Mouse (Mus musculus): ENCODE measurements around the gene Mast4. TPM values are rescaled to one million over a fixed set of nuclear protein-coding genes. Genes with fewer than 3 reads are reported as not detected.

Mast4 gene
- polyA plus RNA-seq, 1 experiment from 2014 or later = 31.0 TPM

DNA sequence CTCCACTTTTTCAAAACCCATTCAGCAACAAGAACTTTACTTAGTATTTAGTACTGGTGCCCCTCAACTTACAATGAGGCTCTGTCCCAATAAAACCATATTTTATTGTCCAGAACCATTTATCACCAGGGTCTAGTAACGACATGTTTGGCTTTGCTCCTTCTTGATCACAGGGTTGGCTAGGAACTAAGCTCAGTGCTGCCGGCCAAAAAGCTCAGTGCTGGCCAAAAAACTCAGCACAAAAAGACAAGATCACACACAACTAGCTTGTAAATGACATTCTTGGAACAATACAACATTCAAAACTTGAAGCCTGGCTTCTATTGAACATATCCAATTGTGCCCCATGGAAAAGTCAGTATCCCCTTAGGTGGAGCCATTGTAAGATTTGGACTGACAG lies 386.8 kb downstream of the Mast4 start:
- H3K9me3 ChIP-seq (ENCODE audit: control insufficient read depth, low read length) = no peaks in the 10 kb centered on the region
- no peaks in the 10 kb centered on the region for H3K4me1 ChIP-seq (ENCODE audit: control insufficient read depth, insufficient read depth, low read length)
- no peak for ATAC-seq (ENCODE audit: low FRiP score, low TSS enrichment)
- H3K27me3 ChIP-seq (ENCODE audit: control insufficient read depth, insufficient read depth, low read length) = no peaks in the 10 kb centered on the region
- no peaks in the 10 kb centered on the region for H3K36me3 ChIP-seq (ENCODE audit: control insufficient read depth, insufficient read depth, low read length)
- H3K27ac ChIP-seq (ENCODE audit: low read depth, low read length) = no peak overlapping the region
- no peak overlapping the region for H3K4me3 ChIP-seq (ENCODE audit: low read length)
- 83% methylated on average over 2 of the region's 2 CpGs for WGBS
- no peak overlapping the region for H3K9ac ChIP-seq (ENCODE audit: low read depth, low read length)
- no peak overlapping the region for H3K4me2 ChIP-seq (replicated peaks; ENCODE audit: low read depth, low read length)

DNA sequence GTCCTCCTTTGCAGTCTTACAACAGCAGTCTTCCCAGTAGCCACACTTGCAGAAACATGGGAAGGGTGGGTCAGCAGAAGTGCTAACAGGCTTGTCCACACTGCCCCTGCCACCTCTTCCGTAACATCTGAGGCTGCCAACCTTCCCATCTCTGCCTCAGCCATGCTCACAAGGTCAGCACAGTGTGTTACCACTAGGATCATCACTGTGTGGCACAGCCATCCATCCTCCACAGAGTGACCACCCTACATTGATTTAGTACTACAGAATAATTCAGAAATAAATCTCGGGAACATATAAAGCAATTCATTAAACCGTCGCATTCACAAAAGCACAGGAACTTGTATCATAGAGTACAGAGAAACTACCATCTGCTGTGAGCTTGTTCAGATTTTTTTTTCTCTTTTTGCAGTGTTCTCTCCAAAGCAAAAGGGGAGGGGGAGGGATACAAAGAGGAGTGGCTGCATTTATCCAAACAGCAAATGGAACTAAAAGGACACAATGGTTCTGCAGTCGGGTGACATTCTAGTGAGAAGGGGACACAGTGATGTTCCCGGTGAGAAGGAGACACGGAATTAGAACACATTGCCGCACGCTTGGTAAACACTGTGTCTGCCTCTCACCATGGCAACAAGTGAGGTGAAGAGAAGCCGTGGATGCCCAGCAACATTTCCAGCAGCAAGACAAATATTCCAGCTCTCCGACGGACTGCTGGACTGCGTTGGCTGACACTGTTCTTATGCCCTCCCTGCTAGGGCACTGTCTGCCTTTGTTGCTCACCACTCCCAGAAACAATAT lies 388.1 kb downstream of the Mast4 start:
- no peak for ATAC-seq (ENCODE audit: low FRiP score, low TSS enrichment)
- 84% methylated on average over 13 of the region's 13 CpGs for WGBS
- H3K9me3 ChIP-seq (ENCODE audit: control insufficient read depth, low read length) = no peaks in the 10 kb centered on the region
- no peaks in the 10 kb centered on the region for H3K4me1 ChIP-seq (ENCODE audit: control insufficient read depth, insufficient read depth, low read length)
- H3K27ac ChIP-seq (ENCODE audit: low read depth, low read length) = no peak overlapping the region
- no peak overlapping the region for H3K4me2 ChIP-seq (replicated peaks; ENCODE audit: low read depth, low read length)
- H3K27me3 ChIP-seq (ENCODE audit: control insufficient read depth, insufficient read depth, low read length) = no peaks in the 10 kb centered on the region
- no peak overlapping the region for H3K9ac ChIP-seq (ENCODE audit: low read depth, low read length)
- no peaks in the 10 kb centered on the region for H3K36me3 ChIP-seq (ENCODE audit: control insufficient read depth, insufficient read depth, low read length)
- no peak overlapping the region for H3K4me3 ChIP-seq (ENCODE audit: low read length)

DNA sequence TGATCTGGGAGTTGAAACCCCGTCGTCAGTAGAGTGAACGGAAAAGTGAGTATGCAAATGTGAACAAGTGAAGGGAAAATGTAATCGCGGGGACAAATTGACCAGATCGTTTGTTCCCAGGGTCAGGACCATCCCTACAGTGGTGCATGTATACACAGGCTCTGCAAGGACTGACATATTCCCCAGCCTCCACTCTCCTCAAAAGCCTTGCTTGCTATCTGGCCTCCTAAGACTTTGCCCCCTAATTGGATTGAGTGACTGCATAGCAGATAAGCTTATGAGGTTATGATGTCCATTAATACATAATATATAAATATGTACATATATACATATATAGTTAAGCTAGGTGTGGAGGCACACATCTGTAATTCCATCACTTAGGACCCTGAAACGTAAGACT lies 388.8 kb downstream of the Mast4 start:
- Histone ChIP-seq H3K36me3 (ENCODE audit: control insufficient read depth, insufficient read depth, low read length) (no peaks in the 10 kb centered on the region), H3K9ac (ENCODE audit: low read depth, low read length) (no peak overlapping the region), H3K27me3 (ENCODE audit: control insufficient read depth, insufficient read depth, low read length) (no peaks in the 10 kb centered on the region), H3K4me2 (replicated peaks; ENCODE audit: low read depth, low read length) (no peak overlapping the region), H3K27ac (ENCODE audit: low read depth, low read length) (no peak overlapping the region), H3K4me1 (ENCODE audit: control insufficient read depth, insufficient read depth, low read length) (no peaks in the 10 kb centered on the region), H3K9me3 (ENCODE audit: control insufficient read depth, low read length) (no peaks in the 10 kb centered on the region), H3K4me3 (ENCODE audit: low read length) (no peak overlapping the region)
- WGBS = 91% methylated on average over 7 of the region's 7 CpGs
- no peak for ATAC-seq (ENCODE audit: low FRiP score, low TSS enrichment)

DNA sequence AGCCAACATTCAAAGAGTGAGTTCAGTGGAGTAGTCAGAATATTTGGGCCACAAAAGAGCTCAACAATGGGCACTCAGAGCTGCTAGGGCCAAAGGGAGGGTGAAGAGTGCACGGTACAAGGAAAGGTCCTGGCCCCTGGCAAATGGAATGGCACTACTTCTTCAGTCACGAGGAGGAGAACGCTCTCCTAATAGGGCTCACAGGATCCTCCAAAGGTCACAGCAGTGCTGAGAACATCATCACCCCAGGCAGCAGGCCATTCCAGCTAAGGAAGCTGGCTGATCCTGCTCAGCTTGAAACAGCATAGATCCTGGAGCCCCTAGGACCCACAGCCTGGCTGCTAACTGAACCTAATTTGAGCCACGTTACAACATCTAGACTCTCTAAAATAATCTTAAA lies 389.8 kb downstream of the Mast4 start:
- no peak overlapping the region for H3K27ac ChIP-seq (ENCODE audit: low read depth, low read length)
- H3K4me1 ChIP-seq (ENCODE audit: control insufficient read depth, insufficient read depth, low read length) = no peaks in the 10 kb centered on the region
- no peaks in the 10 kb centered on the region for H3K27me3 ChIP-seq (ENCODE audit: control insufficient read depth, insufficient read depth, low read length)
- no peaks in the 10 kb centered on the region for H3K36me3 ChIP-seq (ENCODE audit: control insufficient read depth, insufficient read depth, low read length)
- no peak overlapping the region for H3K4me3 ChIP-seq (ENCODE audit: low read length)
- H3K9me3 ChIP-seq (ENCODE audit: control insufficient read depth, low read length) = no peaks in the 10 kb centered on the region
- no peak for ATAC-seq (ENCODE audit: low FRiP score, low TSS enrichment)
- H3K4me2 ChIP-seq (replicated peaks; ENCODE audit: low read depth, low read length) = no peak overlapping the region
- WGBS = 87% methylated on average over 4 of the region's 4 CpGs
- H3K9ac ChIP-seq (ENCODE audit: low read depth, low read length) = no peak overlapping the region

DNA sequence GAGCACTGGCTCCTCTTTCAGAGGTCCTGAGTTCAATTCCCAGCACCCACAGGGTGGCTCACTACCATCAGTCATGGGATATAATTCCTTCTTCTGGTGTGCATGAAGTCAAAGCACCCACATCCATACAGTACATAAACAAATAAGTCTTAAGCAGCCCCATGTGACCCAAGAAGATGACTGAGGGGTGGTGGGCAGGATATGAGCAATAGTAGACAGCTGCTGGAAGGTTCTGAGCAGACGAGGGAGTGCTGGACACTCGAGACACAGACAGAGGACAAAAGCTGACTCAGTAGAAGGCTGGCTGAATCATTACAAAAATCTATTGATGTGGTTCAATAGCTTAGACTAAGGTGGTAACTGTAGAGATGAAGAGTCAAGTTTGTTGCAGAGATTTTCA lies 391.7 kb downstream of the Mast4 start:
- H3K9me3 ChIP-seq (ENCODE audit: control insufficient read depth, low read length) = no peaks in the 10 kb centered on the region
- no peaks in the 10 kb centered on the region for H3K27me3 ChIP-seq (ENCODE audit: control insufficient read depth, insufficient read depth, low read length)
- no peaks in the 10 kb centered on the region for H3K36me3 ChIP-seq (ENCODE audit: control insufficient read depth, insufficient read depth, low read length)
- no peak overlapping the region for H3K4me2 ChIP-seq (replicated peaks; ENCODE audit: low read depth, low read length)
- H3K4me1 ChIP-seq (ENCODE audit: control insufficient read depth, insufficient read depth, low read length) = no peaks in the 10 kb centered on the region
- no peak overlapping the region for H3K4me3 ChIP-seq (ENCODE audit: low read length)
- no peak overlapping the region for H3K27ac ChIP-seq (ENCODE audit: low read depth, low read length)
- WGBS = 75% methylated on average over 2 of the region's 2 CpGs
- no peak overlapping the region for H3K9ac ChIP-seq (ENCODE audit: low read depth, low read length)
- no peak for ATAC-seq (ENCODE audit: low FRiP score, low TSS enrichment)

DNA sequence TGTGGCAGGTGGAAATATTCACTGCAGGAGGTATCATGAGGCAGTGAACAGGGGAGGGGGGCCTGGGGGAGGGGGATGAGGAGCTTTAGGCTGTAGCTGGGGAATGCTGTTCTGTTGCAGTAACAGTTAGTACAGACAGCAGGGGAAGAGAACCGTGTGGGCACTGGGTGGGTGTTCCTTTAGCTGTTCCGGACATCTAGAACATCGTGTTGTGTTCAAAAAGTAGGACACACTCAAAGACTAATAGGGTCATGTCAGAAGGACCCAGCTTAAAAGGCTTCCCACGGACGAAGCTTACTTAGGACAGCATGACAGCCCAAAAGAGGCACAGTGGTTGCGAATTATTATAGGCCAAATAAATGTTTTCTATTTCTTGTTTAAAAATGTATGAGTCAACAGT lies 393.8 kb downstream of the Mast4 start:
- Histone ChIP-seq H3K4me1 (ENCODE audit: control insufficient read depth, insufficient read depth, low read length) (no peaks in the 10 kb centered on the region), H3K4me2 (replicated peaks; ENCODE audit: low read depth, low read length) (no peak overlapping the region), H3K27me3 (ENCODE audit: control insufficient read depth, insufficient read depth, low read length) (no peaks in the 10 kb centered on the region), H3K9ac (ENCODE audit: low read depth, low read length) (no peak overlapping the region), H3K9me3 (ENCODE audit: control insufficient read depth, low read length) (no peaks in the 10 kb centered on the region), H3K4me3 (ENCODE audit: low read length) (no peak overlapping the region), H3K36me3 (ENCODE audit: control insufficient read depth, insufficient read depth, low read length) (no peaks in the 10 kb centered on the region), H3K27ac (ENCODE audit: low read depth, low read length) (no peak overlapping the region)
- WGBS = 84% methylated on average over 6 of the region's 6 CpGs
- ATAC-seq (ENCODE audit: low FRiP score, low TSS enrichment) = no peak

DNA sequence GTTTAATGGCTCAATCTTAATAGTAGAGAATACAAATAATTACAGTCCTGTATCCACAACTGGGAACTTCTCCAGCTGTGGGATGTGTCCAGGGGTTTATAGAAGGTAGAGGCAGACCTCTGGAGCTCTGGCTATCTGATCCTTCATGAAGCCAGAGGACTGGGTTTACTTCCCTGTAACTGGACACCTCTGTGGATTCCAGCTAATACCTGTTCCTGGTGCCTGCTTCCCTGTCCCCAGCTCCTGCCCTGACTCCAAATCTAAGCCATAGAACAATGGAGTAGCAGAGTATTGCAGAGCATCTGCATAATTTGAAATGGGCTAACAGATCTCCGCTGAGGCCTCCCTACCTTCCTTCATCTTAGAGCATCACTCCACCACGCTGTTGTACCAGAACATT lies 398.1 kb downstream of the Mast4 start:
- no peak overlapping the region for H3K4me3 ChIP-seq (ENCODE audit: low read length)
- WGBS = 87% methylated on average over 2 of the region's 2 CpGs
- H3K27me3 ChIP-seq (ENCODE audit: control insufficient read depth, insufficient read depth, low read length) = no peaks in the 10 kb centered on the region
- no peaks in the 10 kb centered on the region for H3K9me3 ChIP-seq (ENCODE audit: control insufficient read depth, low read length)
- no peak overlapping the region for H3K4me2 ChIP-seq (replicated peaks; ENCODE audit: low read depth, low read length)
- H3K9ac ChIP-seq (ENCODE audit: low read depth, low read length) = no peak overlapping the region
- ATAC-seq (ENCODE audit: low FRiP score, low TSS enrichment) = no peak
- H3K27ac ChIP-seq (ENCODE audit: low read depth, low read length) = no peak overlapping the region
- H3K36me3 ChIP-seq (ENCODE audit: control insufficient read depth, insufficient read depth, low read length) = no peaks in the 10 kb centered on the region
- no peaks in the 10 kb centered on the region for H3K4me1 ChIP-seq (ENCODE audit: control insufficient read depth, insufficient read depth, low read length)

DNA sequence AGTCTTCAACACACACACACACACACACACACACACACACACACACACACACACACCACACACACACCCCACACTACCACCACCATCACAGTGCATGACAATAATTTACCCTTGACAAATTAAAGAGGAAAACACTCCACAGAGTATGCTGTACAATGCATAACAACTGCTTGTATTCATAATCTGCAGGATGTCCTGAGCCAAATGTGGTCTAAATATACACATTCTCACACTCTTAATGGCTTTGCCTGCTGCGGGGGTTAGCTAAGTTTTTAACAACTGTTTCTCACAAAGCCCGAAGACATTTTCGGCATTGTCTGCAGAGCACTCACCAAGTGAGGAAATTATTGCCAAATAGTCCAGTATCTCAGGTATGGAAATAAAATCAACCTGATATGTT lies 398.5 kb downstream of the Mast4 start:
- no peaks in the 10 kb centered on the region for H3K27me3 ChIP-seq (ENCODE audit: control insufficient read depth, insufficient read depth, low read length)

DNA sequence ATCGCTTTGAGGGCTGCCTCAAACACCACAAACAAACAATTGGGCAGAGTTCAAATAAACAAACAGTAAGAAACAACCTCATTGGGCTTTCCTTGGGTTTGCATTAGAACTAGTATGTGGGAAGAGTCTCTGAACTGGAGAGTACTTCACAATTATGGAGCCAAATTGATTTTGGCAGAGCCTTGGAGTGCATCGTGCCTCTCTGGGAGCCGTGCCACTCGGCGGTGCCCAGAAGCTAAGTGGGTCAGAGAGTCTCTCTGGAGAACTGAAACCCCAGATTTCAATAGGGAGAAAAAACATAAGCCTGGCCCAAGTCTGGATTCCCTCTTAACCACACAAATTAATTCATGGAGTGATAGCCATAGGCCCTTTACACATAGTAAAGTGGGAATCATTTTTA lies 400.6 kb downstream of the Mast4 start:
- H3K36me3 ChIP-seq (ENCODE audit: control insufficient read depth, insufficient read depth, low read length) = no peaks in the 10 kb centered on the region
- 94% methylated on average over 5 of the region's 5 CpGs for WGBS
- H3K9ac ChIP-seq (ENCODE audit: low read depth, low read length) = no peak overlapping the region
- H3K4me2 ChIP-seq (replicated peaks; ENCODE audit: low read depth, low read length) = no peak overlapping the region
- no peak for ATAC-seq (ENCODE audit: low FRiP score, low TSS enrichment)
- H3K9me3 ChIP-seq (ENCODE audit: control insufficient read depth, low read length) = no peaks in the 10 kb centered on the region
- no peaks in the 10 kb centered on the region for H3K4me1 ChIP-seq (ENCODE audit: control insufficient read depth, insufficient read depth, low read length)
- no peaks in the 10 kb centered on the region for H3K27me3 ChIP-seq (ENCODE audit: control insufficient read depth, insufficient read depth, low read length)
- no peak overlapping the region for H3K27ac ChIP-seq (ENCODE audit: low read depth, low read length)
- H3K4me3 ChIP-seq (ENCODE audit: low read length) = no peak overlapping the region

More for the DNA sequence above, 398.5 kb downstream of the Mast4 start:
- WGBS = 84% methylated on average over 3 of the region's 3 CpGs
- H3K9ac ChIP-seq (ENCODE audit: low read depth, low read length) = no peak overlapping the region
- ATAC-seq (ENCODE audit: low FRiP score, low TSS enrichment) = no peak
- H3K4me2 ChIP-seq (replicated peaks; ENCODE audit: low read depth, low read length) = no peak overlapping the region
- H3K9me3 ChIP-seq (ENCODE audit: control insufficient read depth, low read length) = no peaks in the 10 kb centered on the region
- H3K36me3 ChIP-seq (ENCODE audit: control insufficient read depth, insufficient read depth, low read length) = no peaks in the 10 kb centered on the region
- H3K27ac ChIP-seq (ENCODE audit: low read depth, low read length) = no peak overlapping the region
- no peak overlapping the region for H3K4me3 ChIP-seq (ENCODE audit: low read length)
- H3K4me1 ChIP-seq (ENCODE audit: control insufficient read depth, insufficient read depth, low read length) = no peaks in the 10 kb centered on the region
